Mouse (Mus musculus) ES-E14 (cell line): ENCODE measurements around the gene Psmd7. TPM values are rescaled to one million over a fixed set of nuclear protein-coding genes. Genes with fewer than 3 reads are reported as not detected.
A peak's percentile ranks its signal among the peaks of the same experiment; 100 is the strongest.

ENCODE experiments used
- DNase-seq: peaks from one replicate; pipeline ENCODE4 v3.0.0-alpha.2; 2013; ENCODE audit warnings: low read depth, low spot score
- H3K27ac ChIP-seq: 2 replicates; pipeline ENCODE4 v1.5.1; 2012; ENCODE audit warnings: low read depth, mild to moderate bottlenecking, low read length, moderate library complexity, mixed read lengths; ENCODE audit not compliant: poor library complexity, insufficient read depth, severe bottlenecking
- H3K36me3 ChIP-seq: 2 replicates; pipeline ENCODE4 v1.6.1; 2012; ENCODE audit warnings: mild to moderate bottlenecking, low read length, moderate library complexity, mixed read lengths; ENCODE audit not compliant: control insufficient read depth, poor library complexity, insufficient read depth, severe bottlenecking
- H3K4me1 ChIP-seq, 2 experiments: fragments of 150-350 bp in 1 of 2; sonication (generic) in 1 of 2; 2 replicates each; pipeline ENCODE4 v1.6.1; 2012; ENCODE audit warnings: low read length in 2 of 2, mild to moderate bottlenecking in 1 of 2, mixed read lengths in 1 of 2; ENCODE audit not compliant: control insufficient read depth in 2 of 2, insufficient read depth in 2 of 2, poor library complexity in 1 of 2
- H3K4me3 ChIP-seq, 2 experiments: fragments of 150-350 bp in 1 of 2; sonication (generic) in 1 of 2; 2 replicates each; pipeline ENCODE4 v1.5.1; 2012; ENCODE audit warnings: low read length in 2 of 2, low read depth in 1 of 2, mild to moderate bottlenecking in 1 of 2, mixed read lengths in 1 of 2; ENCODE audit not compliant: insufficient read depth in 1 of 2, poor library complexity in 1 of 2, severe bottlenecking in 1 of 2
- H3K9ac ChIP-seq: 2 replicates; pipeline ENCODE4 v1.6.1; 2012; ENCODE audit warnings: low read depth, mild to moderate bottlenecking, low read length, mixed read lengths; ENCODE audit not compliant: poor library complexity, insufficient read depth, severe bottlenecking
- H3K9me3 ChIP-seq: fragments of 150-350 bp; sonication (generic); 2 replicates; pipeline ENCODE4 v1.6.1; 2012; ENCODE audit warnings: low read depth, mild to moderate bottlenecking, low read length; ENCODE audit not compliant: control insufficient read depth, insufficient read depth
- CHD2 ChIP-seq: IDR thresholded peaks from 2 replicates; pipeline ENCODE4 v1.6.1; 2014; ENCODE audit warnings: mild to moderate bottlenecking, low read depth, low read length, inconsistent platforms
- HCFC1 ChIP-seq: IDR thresholded peaks from 2 replicates; pipeline ENCODE4 v1.6.1; 2012; ENCODE audit warnings: low read length, inconsistent platforms, borderline replicate concordance; ENCODE audit not compliant: insufficient read depth
- MAFK ChIP-seq: IDR thresholded peaks from 2 replicates; pipeline ENCODE4 v1.6.1; 2014; ENCODE audit warnings: mild to moderate bottlenecking, low read depth, low read length, inconsistent platforms; ENCODE audit not compliant: insufficient read depth
- ZC3H11A ChIP-seq: IDR thresholded peaks from 2 replicates; pipeline ENCODE4 v1.6.1; 2012; ENCODE audit warnings: low read depth, mild to moderate bottlenecking, inconsistent platforms, low read length, borderline replicate concordance
- ZNF384 ChIP-seq: IDR thresholded peaks from 2 replicates; pipeline ENCODE4 v1.6.1; 2012; ENCODE audit warnings: low read depth, low read length, inconsistent platforms
- in situ Hi-C, 2 experiments: fragments of 600-800 bp; cut with MboI; formaldehyde crosslinking; loops; one replicate each; pipeline ENCODE4 v1.15.1; 2025; ENCODE audit warnings: low sequenced_read_pairs in 2 of 2, inconsistent platforms in 1 of 2; ENCODE audit not compliant: unreplicated experiment in 2 of 2
- total RNA-seq: library from RNA; depleted of rRNA; stranded (reverse); fragments of 300-350 nt; gene quantifications from 2 replicates; pipeline ENCODE4 v1.2.3, GENCODE M21; 2012

The Psmd7 gene
- total RNA-seq, 1 experiment = 150 TPM

- DNase-seq = peak; percentile 94
- Histone ChIP-seq H3K9ac (no peak overlapping the region), H3K36me3 (peaks cover 25% of the 10 kb centered on the region), H3K9me3 (no peaks in the 10 kb centered on the region), H3K4me3 (no peak overlapping the region), H3K27ac (no peak overlapping the region), H3K4me1 (peaks cover 0 to 5% of the 10 kb centered on the region in 2 experiments; a peak in 1 of 4 replicates)
- in situ Hi-C loops = loop anchor here (5.0 to 10.0 kb wide), 2 partner anchors 124 to 132 kb away; no protein-coding TSS in a partner anchor
- no peak for TF ChIP-seq CHD2
- 0 out of 2 replicates have a peak, but pooled peaks have one; percentile 53 for TF ChIP-seq HCFC1
- peak; percentile 90; the same call in 1 of the 2 replicates for TF ChIP-seq ZC3H11A
Observed at GRCm38 (mm10) chr8:107576702-107577101, 11.6 kb downstream of the Psmd7 start.

GRCm38 (mm10) chr8:107574771-107575170 lies 13.5 kb downstream of the Psmd7 start:
- peak overlapping the region; percentile 5; the same call in 1 of the 2 replicates for H3K27ac ChIP-seq
- TF ChIP-seq ZNF384 = no peak
- no peak for TF ChIP-seq MAFK
- TF ChIP-seq HCFC1 = no peak
- TF ChIP-seq ZC3H11A = no peak
- H3K4me3 ChIP-seq = no peak overlapping the region
- H3K9me3 ChIP-seq = no peaks in the 10 kb centered on the region
- in situ Hi-C loops = loop anchor here (5.0 to 10.0 kb wide), 2 partner anchors 122 to 130 kb away; no protein-coding TSS in a partner anchor
- H3K36me3 ChIP-seq = peaks cover 7% of the 10 kb centered on the region; the same call in 1 of the 2 replicates
- DNase-seq = no peak
- peaks cover 0 to 5% of the 10 kb centered on the region in 2 experiments; a peak in 1 of 4 replicates for H3K4me1 ChIP-seq
- H3K9ac ChIP-seq = no peak overlapping the region; the same call in 1 of the 2 replicates

GRCm38 (mm10) chr8:107572497-107572896 lies 15.8 kb downstream of the Psmd7 start:
- in situ Hi-C loops = loop anchor here in 1 of 2 experiments (10.0 kb wide), 1 partner anchor 128 kb away; no protein-coding TSS in a partner anchor
- H3K27ac ChIP-seq = no peak overlapping the region
- no peak overlapping the region for H3K4me3 ChIP-seq
- H3K9ac ChIP-seq = no peak overlapping the region
- TF ChIP-seq ZNF384 (no peak), ZC3H11A (peak; percentile 74), MAFK (no peak), HCFC1 (no peak), CHD2 (no peak)
- peaks cover 0 to 4% of the 10 kb centered on the region in 2 experiments; a peak in 1 of 4 replicates for H3K4me1 ChIP-seq
- no peaks in the 10 kb centered on the region for H3K36me3 ChIP-seq
- H3K9me3 ChIP-seq = no peaks in the 10 kb centered on the region
- DNase-seq = peak; percentile 75

- H3K9ac ChIP-seq = no peak overlapping the region
- DNase-seq = no peak
- in situ Hi-C loops = loop anchor here in 1 of 2 experiments (10.0 kb wide), 1 partner anchor 127 kb away; no protein-coding TSS in a partner anchor
Observed at GRCm38 (mm10) chr8:107571486-107572135, 16.7 kb downstream of the Psmd7 start.

More at GRCm38 (mm10) chr8:107571486-107572135, 16.7 kb downstream of the Psmd7 start:
- H3K27ac ChIP-seq = no peak overlapping the region; the same call in 1 of the 2 replicates
- H3K4me1 ChIP-seq = peaks cover 0 to 4% of the 10 kb centered on the region in 2 experiments; a peak in 1 of 4 replicates
- H3K4me3 ChIP-seq = no peak overlapping the region
- no peaks in the 10 kb centered on the region for H3K9me3 ChIP-seq
- TF ChIP-seq MAFK = no peak
- TF ChIP-seq HCFC1 = no peak
- no peak for TF ChIP-seq ZNF384
- no peak for TF ChIP-seq ZC3H11A
- no peak for TF ChIP-seq CHD2
- no peaks in the 10 kb centered on the region for H3K36me3 ChIP-seq
